Mouse (Mus musculus): ENCODE results near the gene Lsamp.

Gene Lsamp

GRCm38 (mm10) chr16:41701790-41702428 is 1717.7 kb downstream of the Lsamp start:
- DNase-seq (ENCODE audit: extremely low read depth, insufficient read length, low spot score), result no peak

GRCm38 (mm10) chr16:41728900-41729585 is 1744.9 kb downstream of the Lsamp start:
- DNase-seq (ENCODE audit: extremely low read depth, insufficient read length, low spot score), result no peak

GRCm38 (mm10) chr16:41729911-41730310 is 1745.8 kb downstream of the Lsamp start:
- DNase-seq (ENCODE audit: extremely low read depth, insufficient read length, low spot score), result no peak

- no peak for DNase-seq (ENCODE audit: extremely low read depth, insufficient read length, low spot score)
These were observed 1760.9 kb downstream of the Lsamp start for GRCm38 (mm10) chr16:41745037-41745436.

GRCm38 (mm10) chr16:41746235-41746911 is 1762.2 kb downstream of the Lsamp start:
- no peak for DNase-seq (ENCODE audit: extremely low read depth, insufficient read length, low spot score)

- no peak for DNase-seq (ENCODE audit: extremely low read depth, insufficient read length, low spot score)
These were observed 1763.7 kb downstream of the Lsamp start for GRCm38 (mm10) chr16:41747874-41748273.

GRCm38 (mm10) chr16:41748759-41749158 is 1764.6 kb downstream of the Lsamp start:
- DNase-seq (ENCODE audit: extremely low read depth, insufficient read length, low spot score), result no peak

- DNase-seq (ENCODE audit: extremely low read depth, insufficient read length, low spot score), result no peak
These were observed 1780.1 kb downstream of the Lsamp start for GRCm38 (mm10) chr16:41764285-41764684.

- DNase-seq (ENCODE audit: extremely low read depth, insufficient read length, low spot score), result no peak
These were observed 1787.4 kb downstream of the Lsamp start for GRCm38 (mm10) chr16:41771427-41772125.

GRCm38 (mm10) chr16:41777586-41777985 is 1793.4 kb downstream of the Lsamp start:
- no peak for DNase-seq (ENCODE audit: extremely low read depth, insufficient read length, low spot score)

- no peak for DNase-seq (ENCODE audit: extremely low read depth, insufficient read length, low spot score)
These were observed 1801.4 kb downstream of the Lsamp start for GRCm38 (mm10) chr16:41785600-41785999.

- DNase-seq (ENCODE audit: extremely low read depth, insufficient read length, low spot score), result no peak
These were observed 1802.5 kb downstream of the Lsamp start for GRCm38 (mm10) chr16:41786704-41787103.

- no peak for DNase-seq (ENCODE audit: extremely low read depth, insufficient read length, low spot score)
These were observed 1803.0 kb downstream of the Lsamp start for GRCm38 (mm10) chr16:41787146-41787545.

GRCm38 (mm10) chr16:41790016-41790415 is 1805.9 kb downstream of the Lsamp start:
- no peak for DNase-seq (ENCODE audit: extremely low read depth, insufficient read length, low spot score)

- DNase-seq (ENCODE audit: extremely low read depth, insufficient read length, low spot score), result no peak
These were observed 1836.2 kb downstream of the Lsamp start for GRCm38 (mm10) chr16:41820369-41820768.

GRCm38 (mm10) chr16:41826899-41827604 is 1842.9 kb downstream of the Lsamp start:
- DNase-seq (ENCODE audit: extremely low read depth, insufficient read length, low spot score), result no peak

GRCm38 (mm10) chr16:41827605-41827948 is 1843.4 kb downstream of the Lsamp start:
- DNase-seq (ENCODE audit: extremely low read depth, insufficient read length, low spot score), result no peak

GRCm38 (mm10) chr16:41834637-41835036 is 1850.5 kb downstream of the Lsamp start:
- DNase-seq (ENCODE audit: extremely low read depth, insufficient read length, low spot score), result no peak

- no peak for DNase-seq (ENCODE audit: extremely low read depth, insufficient read length, low spot score)
These were observed 1851.6 kb downstream of the Lsamp start for GRCm38 (mm10) chr16:41835745-41836144.

- no peak for DNase-seq (ENCODE audit: extremely low read depth, insufficient read length, low spot score)
These were observed 1855.7 kb downstream of the Lsamp start for GRCm38 (mm10) chr16:41839751-41840404.

Data from 3134 (cell line).